18 mouse cellular contexts compared by ENCODE assay signal in the genomic region with DNA sequence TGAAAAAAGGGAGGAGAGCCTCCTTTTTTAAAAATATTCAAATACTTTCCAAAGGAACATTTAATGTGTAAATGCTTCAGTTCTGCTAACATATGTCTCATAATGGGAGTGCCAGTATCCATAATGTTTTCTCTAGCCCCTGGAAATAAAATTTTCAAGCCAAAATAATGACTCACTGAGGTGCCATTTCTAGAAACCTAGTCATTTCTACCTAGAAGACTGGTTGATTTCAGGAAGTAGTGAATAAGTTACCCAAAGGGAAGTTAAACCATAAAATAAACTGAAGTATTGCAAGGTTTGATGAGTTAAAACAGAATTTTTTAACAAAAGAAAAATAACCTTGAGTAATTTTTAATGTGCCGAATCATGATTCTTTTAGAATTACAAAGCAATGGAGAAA.
"Had no signal": no experiment of that assay in that cellular context is flagged by ENCODE, and none has a peak within 500 bp of the region (broad histone marks: within the 10 kb centered on the region; RNA-seq: fewer than 3 reads in every experiment).

No protein-coding gene starts in this region.

- ATAC-seq: midbrain, embryonic 16.5 days had no signal

- H3K4me1 ChIP-seq: kidney, embryonic 15.5 days; limb, embryonic 12.5 days; liver, embryonic 15.5 days; megakaryocyte, embryonic 14.5 days; midbrain, embryonic 12.5 days; neural tube, embryonic 13.5 days; stomach, embryonic 15.5 days had no signal

- H3K36me3 ChIP-seq: kidney, embryonic 15.5 days; limb, embryonic 12.5 days; liver, embryonic 15.5 days; midbrain, embryonic 12.5 days; neural tube, embryonic 13.5 days; stomach, embryonic 15.5 days had no signal

- H3K27ac ChIP-seq: kidney, embryonic 15.5 days; limb, embryonic 12.5 days; liver, embryonic 15.5 days; midbrain, embryonic 12.5 days; neural tube, embryonic 13.5 days; stomach, embryonic 15.5 days had no signal

- DNase-seq: kidney, adult 2 months; kidney, postnatal 14 days; layer of hippocampus, postnatal 36 days; lung, embryonic 14.5 days; lung, postnatal 10 days; lung, postnatal 4 days; retina, postnatal 1 day; thymus, adult 2 months; thymus, postnatal 36 days had no signal

- H3K4me3 ChIP-seq: kidney, embryonic 15.5 days; limb, embryonic 12.5 days; liver, embryonic 15.5 days; megakaryocyte, embryonic 14.5 days; midbrain, embryonic 12.5 days; neural tube, embryonic 13.5 days; stomach, embryonic 15.5 days had no signal

- H3K27me3 ChIP-seq: kidney, embryonic 15.5 days; limb, embryonic 12.5 days; liver, embryonic 15.5 days; megakaryocyte, embryonic 14.5 days; midbrain, embryonic 12.5 days; neural tube, embryonic 13.5 days; stomach, embryonic 15.5 days had no signal

- H3K9ac ChIP-seq: kidney, embryonic 15.5 days; limb, embryonic 12.5 days; liver, embryonic 15.5 days; lung, embryonic 14.5 days; midbrain, embryonic 12.5 days; neural tube, embryonic 13.5 days; stomach, embryonic 15.5 days had no signal

- H3K4me2 ChIP-seq: kidney, embryonic 15.5 days; limb, embryonic 12.5 days; liver, embryonic 11.5 days; liver, embryonic 15.5 days; lung, embryonic 14.5 days; midbrain, embryonic 12.5 days; neural tube, embryonic 13.5 days; stomach, embryonic 15.5 days had no signal

- H3K9me3 ChIP-seq: kidney, embryonic 15.5 days; limb, embryonic 12.5 days; liver, embryonic 15.5 days; megakaryocyte, embryonic 14.5 days; midbrain, embryonic 12.5 days; neural tube, embryonic 13.5 days; stomach, embryonic 15.5 days had no signal
